8 mouse cellular contexts compared by ENCODE assay signal in genomic region chr5:135107521-135108501, GRCm38 (mm10). TPM values are rescaled to one million over a fixed set of nuclear protein-coding genes. Genes with fewer than 3 reads are reported as not detected.
DNase-seq lines count a peak whose midpoint lies in the region; ATAC-seq lines count a peak whose summit lies in the region.

No protein-coding gene starts in this region.

- peak; percentile 36 for DNase-seq in T-cell, adult 2 months (ENCODE audit: low spot score)
- peak; percentile 44 for DNase-seq in cerebellum, adult 8-10 months
- DNase-seq in gastrocnemius, adult 18-20 months (ENCODE audit: low spot score) = peak; percentile 95
- peak; percentile 67 for DNase-seq in limb, embryonic 10.5 days (ENCODE audit: low spot score)
- peak; percentile 60 for DNase-seq in mesoderm, embryonic 11.5 days (ENCODE audit: low read depth, low spot score)
- DNase-seq in right cerebral cortex, postnatal 25 days = peak; percentile 25
- no peak for DNase-seq in layer of hippocampus, adult 9-10 months (ENCODE audit: low spot score)

- H3K27ac ChIP-seq in hindbrain, embryonic 12.5 days = no peak overlapping the region
- H3K27ac ChIP-seq in limb, embryonic 10.5 days = peak overlapping the region; percentile 77; the same call in 1 of the 2 replicates

- peak overlapping the region; percentile 48 for H3K4me3 ChIP-seq in hindbrain, embryonic 12.5 days
- H3K4me3 ChIP-seq in limb, embryonic 10.5 days = peak overlapping the region; percentile 66

- H3K4me1 ChIP-seq in hindbrain, embryonic 12.5 days = peaks cover 16% of the 10 kb centered on the region
- H3K4me1 ChIP-seq in limb, embryonic 10.5 days = peaks cover 24% of the 10 kb centered on the region

- peaks cover 67% of the 10 kb centered on the region for H3K27me3 ChIP-seq in hindbrain, embryonic 12.5 days
- H3K27me3 ChIP-seq in limb, embryonic 10.5 days (ENCODE audit: low read depth, poor library complexity, severe bottlenecking) = peaks cover 69% of the 10 kb centered on the region

- whole genome bisulfite sequencing in hindbrain, embryonic 12.5 days = 10% methylated on average over 40 of the region's 40 CpGs
- WGBS in limb, embryonic 10.5 days = 8% methylated on average over 40 of the region's 40 CpGs

- H3K36me3 ChIP-seq in hindbrain, embryonic 12.5 days = no peaks in the 10 kb centered on the region
- H3K36me3 ChIP-seq in limb, embryonic 10.5 days = no peaks in the 10 kb centered on the region

- peak overlapping the region; percentile 92 for H3K4me2 ChIP-seq in hindbrain, embryonic 12.5 days (replicated peaks)

- no peaks in the 10 kb centered on the region for H3K9me3 ChIP-seq in hindbrain, embryonic 12.5 days (replicated peaks)
- H3K9me3 ChIP-seq in limb, embryonic 10.5 days (replicated peaks) = no peaks in the 10 kb centered on the region

- no peak overlapping the region for H3K9ac ChIP-seq in hindbrain, embryonic 12.5 days

- 0 out of 2 replicates have a peak, but pooled peaks have one; percentile 50 for ATAC-seq in hindbrain, embryonic 12.5 days (ENCODE audit: low FRiP score)

RNA-seq across cellular contexts. Expression of gene Mlxipl, which starts 18.1 kb away (rescaled TPM):
- total RNA-seq in gastrocnemius, adult 18-20 months (2021) = 10 to 100 TPM; 54.5 to 64.1 TPM
- polyA plus RNA-seq in hindbrain, embryonic 12.5 days (2016; fragmentation: Nextera tagmentation; extraction: Ambion mirVana) = 1.5 and 2.0 TPM in 2 replicates
- 2.5 and 5.1 TPM in 2 replicates for polyA plus RNA-seq in limb, embryonic 10.5 days (2016; fragmentation: Nextera tagmentation; extraction: Ambion mirVana)

RNA-seq across cellular contexts. Expression of gene Vps37d, which starts 29.7 kb away (rescaled TPM):
- total RNA-seq in gastrocnemius, adult 18-20 months (2021) = under 1 TPM; 0.25 to 0.52 TPM
- 31.6 and 34.2 TPM in 2 replicates for polyA plus RNA-seq in hindbrain, embryonic 12.5 days (2016; fragmentation: Nextera tagmentation; extraction: Ambion mirVana)
- polyA plus RNA-seq in limb, embryonic 10.5 days (2016; fragmentation: Nextera tagmentation; extraction: Ambion mirVana) = 8.5 and 12.7 TPM in 2 replicates

RNA-seq across cellular contexts. Expression of gene Tbl2, which starts 41.6 kb away (rescaled TPM):
- 1 to 10 TPM; 7.0 to 7.6 TPM for total RNA-seq in gastrocnemius, adult 18-20 months (2021)
- 26.9 and 27.2 TPM in 2 replicates for polyA plus RNA-seq in hindbrain, embryonic 12.5 days (2016; fragmentation: Nextera tagmentation; extraction: Ambion mirVana)
- 19.4 and 30.7 TPM in 2 replicates for polyA plus RNA-seq in limb, embryonic 10.5 days (2016; fragmentation: Nextera tagmentation; extraction: Ambion mirVana)

RNA-seq across cellular contexts. Expression of gene Bud23, which starts 43.1 kb away (rescaled TPM):
- 10 to 100 TPM; 28.2 to 35.7 TPM for total RNA-seq in gastrocnemius, adult 18-20 months (2021)
- 113 and 119 TPM in 2 replicates for polyA plus RNA-seq in hindbrain, embryonic 12.5 days (2016; fragmentation: Nextera tagmentation; extraction: Ambion mirVana)
- polyA plus RNA-seq in limb, embryonic 10.5 days (2016; fragmentation: Nextera tagmentation; extraction: Ambion mirVana) = 194 and 201 TPM in 2 replicates

RNA-seq across cellular contexts. Expression of gene Dnajc30, which starts 43.8 kb away (rescaled TPM):
- 10 to 100 TPM; 26.7 to 28.1 TPM for total RNA-seq in gastrocnemius, adult 18-20 months (2021)
- polyA plus RNA-seq in hindbrain, embryonic 12.5 days (2016; fragmentation: Nextera tagmentation; extraction: Ambion mirVana) = 28.9 and 34.4 TPM in 2 replicates
- 27.7 and 30.8 TPM in 2 replicates for polyA plus RNA-seq in limb, embryonic 10.5 days (2016; fragmentation: Nextera tagmentation; extraction: Ambion mirVana)
